Mouse (Mus musculus): ENCODE results near the gene Dcst2. TPM values are rescaled to one million over a fixed set of nuclear protein-coding genes. Genes with fewer than 3 reads are reported as not detected.

The Dcst2 gene
- total RNA-seq, 1 experiment: not detected

DNA sequence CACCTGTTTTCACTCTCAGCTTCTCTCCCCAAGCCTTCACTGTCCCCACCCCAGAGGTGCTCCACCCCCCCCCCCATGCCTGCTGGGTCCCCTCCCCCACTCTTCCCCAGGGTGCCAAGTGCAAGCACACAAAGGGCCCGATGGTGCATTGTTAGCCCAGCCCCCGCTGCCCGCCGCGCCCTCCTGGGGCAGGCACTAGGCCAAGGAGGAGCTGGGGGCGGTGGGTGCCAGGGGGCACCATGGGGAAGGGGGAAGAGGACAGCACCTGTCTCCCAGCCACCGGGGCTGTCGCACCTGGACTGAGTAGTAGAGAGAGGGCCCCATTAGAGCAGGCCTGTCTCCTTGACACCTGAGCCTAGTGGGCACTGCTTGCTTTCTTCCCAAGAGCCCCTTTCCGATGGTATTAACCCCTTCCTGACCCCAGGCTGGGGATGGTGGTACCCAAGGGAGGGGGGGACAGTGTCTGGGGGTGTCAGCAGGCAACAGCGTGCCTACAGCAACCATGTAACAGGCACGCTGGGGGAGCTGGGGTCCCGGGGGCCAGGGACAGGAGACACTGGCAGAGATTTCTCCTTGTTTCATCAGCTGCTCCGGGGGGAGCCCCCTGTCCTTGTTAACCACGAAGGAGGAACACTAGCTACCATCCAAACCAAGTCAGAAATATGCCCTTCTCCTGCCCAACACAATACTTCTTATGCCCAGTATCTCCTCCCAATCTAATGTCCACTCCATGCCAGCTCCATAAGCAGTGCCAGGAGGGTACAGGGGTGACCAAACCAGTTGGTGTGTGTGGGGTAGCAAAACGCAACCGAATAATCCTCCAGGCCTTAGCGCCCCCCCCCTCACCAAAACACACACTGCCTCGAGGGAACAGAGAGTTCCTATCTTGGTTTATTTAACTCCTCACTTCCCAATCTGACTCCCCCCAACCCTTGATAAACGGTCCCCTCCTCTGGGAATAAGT, 29.2 kb downstream of the Dcst2 start:
- Histone ChIP-seq H3K9ac (ENCODE audit: insufficient read depth, low read depth, low read length, poor library complexity, severe bottlenecking) (peak overlapping the region; percentile 71), H3K9me3 (ENCODE audit: control insufficient read depth, insufficient read depth, low read depth, low read length) (no peaks in the 10 kb centered on the region), H3K27ac (ENCODE audit: insufficient read depth, low read depth, low read length, poor library complexity, severe bottlenecking) (no peak overlapping the region), H3K4me1 (ENCODE audit: control insufficient read depth in 2 of 2, insufficient read depth in 2 of 2, low read length in 2 of 2, poor library complexity in 1 of 2) (peaks cover 0 to 38% of the 10 kb centered on the region in 2 experiments; a peak in 3 of 4 replicates), H3K36me3 (ENCODE audit: control insufficient read depth, insufficient read depth, low read length, poor library complexity, severe bottlenecking) (no peaks in the 10 kb centered on the region; the same call in 1 of the 2 replicates), H3K4me3 (ENCODE audit: insufficient read depth in 1 of 2, low read depth in 1 of 2, low read length in 2 of 2, poor library complexity in 1 of 2, severe bottlenecking in 1 of 2) (peak overlapping the region; percentile 71 to 75)
- TF ChIP-seq CHD2 (IDR thresholded peaks at IDR 0.05; ENCODE audit: low read depth, low read length) (no peak), HCFC1 (IDR thresholded peaks at IDR 0.05; ENCODE audit: borderline replicate concordance, insufficient read depth, low read length) (no peak), ZNF384 (IDR thresholded peaks at IDR 0.05; ENCODE audit: low read depth, low read length) (no peak), ZC3H11A (IDR thresholded peaks at IDR 0.05; ENCODE audit: borderline replicate concordance, low read depth, low read length) (no peak), MAFK (IDR thresholded peaks at IDR 0.05; ENCODE audit: insufficient read depth, low read depth, low read length) (no peak)
- in situ Hi-C loops (cut with MboI; ENCODE audit: low sequenced_read_pairs in 2 of 2, unreplicated experiment in 2 of 2): no loop called here
- DNase-seq (ENCODE audit: low read depth, low spot score): no peak

GRCm38 (mm10) chr3:89391663-89392511, 30.1 kb downstream of the Dcst2 start:
- peak overlapping the region; percentile 71 to 75 for H3K4me3 ChIP-seq (ENCODE audit: insufficient read depth in 1 of 2, low read depth in 1 of 2, low read length in 2 of 2, poor library complexity in 1 of 2, severe bottlenecking in 1 of 2)
- H3K36me3 ChIP-seq (ENCODE audit: control insufficient read depth, insufficient read depth, low read length, poor library complexity, severe bottlenecking): no peaks in the 10 kb centered on the region; the same call in 1 of the 2 replicates
- H3K9ac ChIP-seq (ENCODE audit: insufficient read depth, low read depth, low read length, poor library complexity, severe bottlenecking): peak overlapping the region; percentile 71
- no peak for DNase-seq (ENCODE audit: low read depth, low spot score)
- TF ChIP-seq MAFK (IDR thresholded peaks at IDR 0.05; ENCODE audit: insufficient read depth, low read depth, low read length) (no peak), ZNF384 (IDR thresholded peaks at IDR 0.05; ENCODE audit: low read depth, low read length) (no peak), ZC3H11A (IDR thresholded peaks at IDR 0.05; ENCODE audit: borderline replicate concordance, low read depth, low read length) (no peak), HCFC1 (IDR thresholded peaks at IDR 0.05; ENCODE audit: borderline replicate concordance, insufficient read depth, low read length) (no peak), CHD2 (IDR thresholded peaks at IDR 0.05; ENCODE audit: low read depth, low read length) (no peak)
- peaks cover 0 to 30% of the 10 kb centered on the region in 2 experiments; a peak in 3 of 4 replicates for H3K4me1 ChIP-seq (ENCODE audit: control insufficient read depth in 2 of 2, insufficient read depth in 2 of 2, low read length in 2 of 2, poor library complexity in 1 of 2)
- H3K9me3 ChIP-seq (ENCODE audit: control insufficient read depth, insufficient read depth, low read depth, low read length): no peaks in the 10 kb centered on the region
- in situ Hi-C loops (cut with MboI; ENCODE audit: low sequenced_read_pairs in 2 of 2, unreplicated experiment in 2 of 2): no loop called here
- peak overlapping the region; percentile 24; the same call in 1 of the 2 replicates for H3K27ac ChIP-seq (ENCODE audit: insufficient read depth, low read depth, low read length, poor library complexity, severe bottlenecking)

DNA sequence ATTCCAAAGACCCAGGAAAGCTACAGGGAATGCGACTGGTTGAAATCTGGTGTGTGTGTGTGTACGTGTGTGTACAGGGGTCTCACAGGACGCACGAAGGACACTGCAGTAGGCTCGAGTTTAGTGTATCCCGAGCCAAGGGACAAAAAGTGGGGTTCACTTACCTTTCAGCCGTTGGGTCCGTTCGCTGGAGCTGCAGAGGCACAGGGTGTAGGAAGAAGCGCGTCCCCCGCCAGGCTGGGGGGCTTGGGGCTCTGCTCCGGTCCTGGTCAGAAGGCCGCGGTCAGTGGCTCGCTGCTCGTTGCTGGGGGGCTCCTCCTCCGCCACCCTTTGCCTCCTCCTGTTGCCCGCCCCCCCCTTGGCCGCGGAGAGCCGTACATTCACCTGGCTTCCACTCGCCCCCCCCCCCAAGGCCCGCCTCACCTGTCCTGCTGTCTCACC, 31.1 kb downstream of the Dcst2 start:
- H3K4me3 ChIP-seq (ENCODE audit: insufficient read depth in 1 of 2, low read depth in 1 of 2, low read length in 2 of 2, poor library complexity in 1 of 2, severe bottlenecking in 1 of 2): peak overlapping the region; percentile 71 to 75
- no peak for DNase-seq (ENCODE audit: low read depth, low spot score)
- no peaks in the 10 kb centered on the region; the same call in 1 of the 2 replicates for H3K36me3 ChIP-seq (ENCODE audit: control insufficient read depth, insufficient read depth, low read length, poor library complexity, severe bottlenecking)
- no peaks in the 10 kb centered on the region for H3K9me3 ChIP-seq (ENCODE audit: control insufficient read depth, insufficient read depth, low read depth, low read length)
- peak overlapping the region; percentile 62 for H3K9ac ChIP-seq (ENCODE audit: insufficient read depth, low read depth, low read length, poor library complexity, severe bottlenecking)
- H3K4me1 ChIP-seq (ENCODE audit: control insufficient read depth in 2 of 2, insufficient read depth in 2 of 2, low read length in 2 of 2, poor library complexity in 1 of 2): peaks cover 0 to 20% of the 10 kb centered on the region in 2 experiments; a peak in 3 of 4 replicates
- no peak overlapping the region for H3K27ac ChIP-seq (ENCODE audit: insufficient read depth, low read depth, low read length, poor library complexity, severe bottlenecking)
- in situ Hi-C loops (cut with MboI; ENCODE audit: low sequenced_read_pairs in 2 of 2, unreplicated experiment in 2 of 2): no loop called here
- no peak for TF ChIP-seq MAFK (IDR thresholded peaks at IDR 0.05; ENCODE audit: insufficient read depth, low read depth, low read length)
- no peak for TF ChIP-seq CHD2 (IDR thresholded peaks at IDR 0.05; ENCODE audit: low read depth, low read length)
- no peak for TF ChIP-seq ZNF384 (IDR thresholded peaks at IDR 0.05; ENCODE audit: low read depth, low read length)
- no peak for TF ChIP-seq HCFC1 (IDR thresholded peaks at IDR 0.05; ENCODE audit: borderline replicate concordance, insufficient read depth, low read length)
- TF ChIP-seq ZC3H11A (IDR thresholded peaks at IDR 0.05; ENCODE audit: borderline replicate concordance, low read depth, low read length): no peak

GRCm38 (mm10) chr3:89393605-89394004, 31.8 kb downstream of the Dcst2 start:
- DNase-seq (ENCODE audit: low read depth, low spot score): peak; percentile 93
- in situ Hi-C loops (cut with MboI; ENCODE audit: low sequenced_read_pairs in 2 of 2, unreplicated experiment in 2 of 2): no loop called here
- Histone ChIP-seq H3K4me3 (ENCODE audit: insufficient read depth in 1 of 2, low read depth in 1 of 2, low read length in 2 of 2, poor library complexity in 1 of 2, severe bottlenecking in 1 of 2) (peak overlapping the region; percentile 72 to 75), H3K27ac (ENCODE audit: insufficient read depth, low read depth, low read length, poor library complexity, severe bottlenecking) (peak overlapping the region; percentile 72), H3K9ac (ENCODE audit: insufficient read depth, low read depth, low read length, poor library complexity, severe bottlenecking) (peak overlapping the region; percentile 68), H3K9me3 (ENCODE audit: control insufficient read depth, insufficient read depth, low read depth, low read length) (no peaks in the 10 kb centered on the region), H3K4me1 (ENCODE audit: control insufficient read depth in 2 of 2, insufficient read depth in 2 of 2, low read length in 2 of 2, poor library complexity in 1 of 2) (peaks cover 0 to 14% of the 10 kb centered on the region in 2 experiments; a peak in 3 of 4 replicates), H3K36me3 (ENCODE audit: control insufficient read depth, insufficient read depth, low read length, poor library complexity, severe bottlenecking) (no peaks in the 10 kb centered on the region; the same call in 1 of the 2 replicates)
- no peak for TF ChIP-seq ZC3H11A (IDR thresholded peaks at IDR 0.05; ENCODE audit: borderline replicate concordance, low read depth, low read length)
- no peak for TF ChIP-seq HCFC1 (IDR thresholded peaks at IDR 0.05; ENCODE audit: borderline replicate concordance, insufficient read depth, low read length)
- TF ChIP-seq CHD2 (IDR thresholded peaks at IDR 0.05; ENCODE audit: low read depth, low read length): 0 out of 2 replicates have a peak, but pooled peaks have one; percentile 23

Data from ES-E14 (cell line).